Mouse (Mus musculus): ENCODE measurements around the gene Anapc5.

Anapc5 gene

DNA sequence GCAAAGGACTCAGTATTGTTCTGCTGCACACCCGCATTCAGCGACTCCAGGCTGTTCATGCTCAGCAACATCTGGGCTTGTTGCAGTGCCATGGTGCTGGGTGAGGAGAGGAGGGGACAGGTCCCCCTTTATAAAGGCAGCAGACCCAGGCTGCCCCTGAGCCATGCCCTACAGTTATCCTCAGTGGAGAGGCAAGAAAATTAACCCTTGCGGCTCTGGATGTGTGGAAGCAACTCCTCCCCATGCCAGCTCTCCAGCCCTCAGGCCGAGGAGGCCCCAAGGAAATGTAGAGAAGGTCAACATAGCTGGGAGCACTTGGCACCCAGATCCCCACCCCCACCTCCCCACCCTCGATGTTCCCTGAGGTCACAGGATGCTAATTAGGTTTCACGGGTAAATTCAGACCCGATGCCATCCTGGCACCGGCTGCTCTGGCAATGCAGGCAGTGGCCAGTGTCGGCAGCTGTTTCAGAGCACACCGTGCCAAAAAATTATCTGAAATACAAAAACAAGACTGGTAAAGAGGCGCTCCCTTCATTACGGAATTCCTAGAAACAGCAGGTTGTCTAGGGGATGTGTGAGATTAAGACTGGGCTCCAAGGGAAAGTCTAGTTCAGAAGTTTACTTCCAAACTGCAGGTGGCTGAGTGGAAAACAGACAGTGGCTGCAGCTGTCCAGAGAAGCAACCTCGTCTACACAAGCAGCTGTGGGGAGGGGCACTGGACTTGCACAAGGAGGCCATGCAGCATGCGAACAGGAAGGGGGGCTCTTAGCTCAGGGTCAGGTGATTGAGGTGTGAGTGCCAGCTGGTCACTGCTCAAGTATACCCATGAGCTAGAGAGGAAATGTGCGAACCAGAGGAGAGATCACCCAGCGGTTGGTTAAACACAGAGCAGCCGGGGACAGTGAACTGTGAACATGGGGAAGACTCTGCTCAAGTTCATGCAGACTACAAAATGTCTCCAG lies 21.5 kb downstream of the Anapc5 start:
- no peak for DNase-seq

DNA sequence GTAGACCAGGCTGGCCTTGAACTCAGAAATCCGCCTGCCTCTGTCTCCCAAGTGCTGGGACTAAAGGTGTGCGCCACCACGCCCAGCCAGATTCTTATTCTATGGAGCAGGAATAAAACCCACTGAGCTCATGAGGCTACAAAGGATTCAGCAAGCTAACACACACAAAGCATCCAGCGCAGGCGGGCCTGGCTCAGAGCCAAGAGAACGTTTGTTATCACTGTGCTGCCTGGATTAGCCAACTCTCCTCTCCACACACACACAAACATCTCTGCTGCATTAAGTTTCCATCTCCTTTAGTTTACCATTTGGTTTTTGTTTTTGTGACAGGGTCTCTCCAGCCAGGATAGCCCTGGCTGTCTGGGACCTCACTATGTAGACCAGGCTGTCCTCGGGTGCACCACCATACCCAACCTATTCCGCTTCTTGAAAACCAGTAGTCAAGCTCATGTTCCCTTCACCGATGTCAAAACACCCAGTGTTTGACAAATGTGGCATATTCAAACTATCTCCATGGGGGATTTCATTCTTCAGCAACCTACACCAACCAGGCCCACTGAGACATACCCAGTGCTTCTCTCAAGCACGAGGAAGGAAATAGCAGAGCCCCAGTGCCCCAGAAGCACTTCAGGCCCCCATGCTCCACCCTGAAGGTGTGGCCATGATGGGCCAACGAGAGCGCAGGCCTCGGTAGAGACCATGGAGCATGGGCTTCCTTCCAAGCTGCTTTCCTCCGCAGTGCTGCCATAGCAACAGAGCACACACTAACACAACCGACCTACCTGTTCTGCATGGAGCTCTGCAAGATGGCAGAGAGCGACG lies 22.4 kb downstream of the Anapc5 start:
- peak; percentile 50 to 60 for DNase-seq

DNA sequence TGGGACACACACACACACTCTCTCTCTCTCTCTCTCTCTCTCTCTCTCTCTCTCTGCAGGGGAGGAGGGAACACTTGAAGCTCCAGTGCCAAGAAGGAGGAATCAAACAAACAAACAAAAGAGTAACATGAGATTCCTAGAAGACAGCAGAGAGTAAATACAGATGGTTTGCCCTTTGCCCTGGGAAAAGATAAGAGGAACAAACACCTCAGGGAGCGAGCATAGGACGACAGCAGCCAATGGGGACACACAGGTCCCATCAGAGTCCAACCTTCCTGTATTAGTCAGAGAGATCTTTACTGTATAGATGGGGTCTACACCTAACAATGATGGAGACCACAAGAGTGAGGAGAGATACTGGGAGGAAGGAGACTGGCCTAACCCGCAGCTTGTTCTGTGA lies 23.3 kb downstream of the Anapc5 start:
- no peak for DNase-seq

DNA sequence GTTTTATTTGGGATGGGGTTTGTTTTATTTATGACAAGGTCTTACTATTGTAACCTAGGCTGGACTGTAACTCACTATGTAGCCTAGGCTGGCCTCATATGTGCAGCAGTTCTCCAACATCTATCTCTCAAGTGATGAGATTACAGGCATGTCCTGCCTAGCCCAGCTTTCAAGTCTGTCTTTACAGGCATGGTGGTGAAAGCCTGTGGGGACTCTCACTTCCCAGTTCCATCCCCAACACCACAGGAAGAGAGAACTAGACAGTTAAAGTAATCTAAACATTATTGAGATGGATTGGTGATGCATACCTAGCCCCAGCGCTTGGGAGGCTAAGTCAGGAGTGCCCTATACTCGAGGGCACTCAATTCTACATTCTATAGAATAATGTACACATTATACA lies 32.4 kb downstream of the Anapc5 start:
- no peak for DNase-seq

DNA sequence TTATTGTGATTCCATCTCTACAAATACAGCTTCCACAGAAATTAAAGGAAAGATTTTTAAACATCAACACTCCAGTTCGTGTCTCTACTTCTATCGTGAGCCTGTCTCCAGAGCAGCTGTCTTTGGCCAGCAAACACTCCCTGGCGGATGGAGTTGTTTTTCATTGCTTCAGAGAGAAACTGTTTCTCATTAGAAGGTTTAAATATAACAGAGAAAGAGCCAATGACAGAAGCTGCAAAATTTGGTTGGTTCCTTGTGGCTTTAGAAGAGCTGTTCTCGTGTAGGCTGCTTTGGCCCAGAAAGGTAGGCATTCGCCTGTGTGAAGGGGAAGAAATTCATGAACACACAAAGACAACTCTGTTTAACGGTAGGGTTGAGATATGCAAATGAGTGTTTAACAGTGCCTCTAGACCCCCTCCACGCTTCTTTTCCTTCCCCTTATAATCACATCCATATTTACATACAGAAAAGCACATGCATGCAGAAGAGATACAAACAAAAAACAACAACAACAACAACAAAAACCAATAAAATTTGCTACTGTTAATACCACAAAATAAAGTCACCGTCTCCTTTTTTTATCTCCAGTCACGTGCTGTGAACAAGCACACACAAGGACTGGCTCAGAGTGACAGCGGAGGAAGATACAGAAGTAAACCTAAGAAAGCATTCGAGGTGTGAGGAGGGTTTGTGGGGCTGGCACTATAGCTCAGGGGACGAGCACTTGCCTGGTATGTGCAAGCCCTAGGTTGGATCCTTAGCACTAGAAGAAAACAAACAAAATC lies 34.9 kb downstream of the Anapc5 start:
- DNase-seq, result no peak

DNA sequence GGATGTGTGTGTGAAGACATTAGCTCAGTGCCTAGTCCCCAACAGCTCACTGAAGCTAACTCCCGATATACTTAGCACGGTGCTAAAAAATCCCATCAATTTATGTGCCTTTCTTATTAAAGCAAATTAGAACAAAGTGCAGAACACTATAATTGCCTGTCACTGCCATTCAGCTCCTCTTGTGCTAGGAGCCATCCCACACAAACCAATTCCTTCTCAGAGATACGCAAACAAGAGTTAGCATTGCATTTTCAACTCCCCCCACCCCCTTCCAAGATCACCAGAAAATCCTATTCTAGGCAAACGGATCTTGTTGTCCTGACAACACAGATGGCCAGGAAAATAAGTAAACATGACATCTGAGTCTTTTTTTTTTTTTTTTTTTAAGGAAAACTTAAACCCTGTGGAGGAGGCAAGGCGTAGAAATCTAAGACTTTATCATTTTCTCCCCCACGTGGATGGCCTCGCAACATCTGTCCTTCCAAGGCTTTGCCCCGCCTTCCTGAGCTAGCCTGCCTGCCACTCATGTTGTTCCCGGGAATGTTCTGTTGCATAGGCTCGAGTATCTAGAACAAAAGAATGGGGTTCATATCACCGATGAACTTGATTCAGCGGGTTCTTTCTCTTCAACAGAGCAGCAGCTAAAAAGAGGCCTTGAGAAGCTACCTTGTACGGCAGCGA lies 37.3 kb downstream of the Anapc5 start:
- DNase-seq, result no peak

DNA sequence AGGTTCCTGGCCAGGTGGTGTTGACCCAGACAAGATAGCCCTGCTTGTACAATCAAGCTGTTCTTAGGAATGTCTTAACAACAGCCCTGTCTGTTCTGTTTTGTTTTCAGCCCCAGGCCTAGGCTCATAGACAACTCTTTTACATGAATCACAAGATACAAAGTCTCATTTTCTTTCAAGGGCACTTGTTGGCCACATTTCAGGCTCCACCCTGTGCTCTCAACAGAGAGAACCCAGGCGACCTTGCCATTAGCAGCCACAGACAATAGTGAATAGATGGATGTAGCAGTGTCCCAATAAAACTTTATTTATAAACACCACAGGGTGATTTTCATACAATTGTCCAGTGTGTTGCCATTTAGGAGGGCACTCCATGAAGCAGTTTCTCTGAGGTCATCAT lies 39.1 kb downstream of the Anapc5 start:
- no peak for DNase-seq

DNA sequence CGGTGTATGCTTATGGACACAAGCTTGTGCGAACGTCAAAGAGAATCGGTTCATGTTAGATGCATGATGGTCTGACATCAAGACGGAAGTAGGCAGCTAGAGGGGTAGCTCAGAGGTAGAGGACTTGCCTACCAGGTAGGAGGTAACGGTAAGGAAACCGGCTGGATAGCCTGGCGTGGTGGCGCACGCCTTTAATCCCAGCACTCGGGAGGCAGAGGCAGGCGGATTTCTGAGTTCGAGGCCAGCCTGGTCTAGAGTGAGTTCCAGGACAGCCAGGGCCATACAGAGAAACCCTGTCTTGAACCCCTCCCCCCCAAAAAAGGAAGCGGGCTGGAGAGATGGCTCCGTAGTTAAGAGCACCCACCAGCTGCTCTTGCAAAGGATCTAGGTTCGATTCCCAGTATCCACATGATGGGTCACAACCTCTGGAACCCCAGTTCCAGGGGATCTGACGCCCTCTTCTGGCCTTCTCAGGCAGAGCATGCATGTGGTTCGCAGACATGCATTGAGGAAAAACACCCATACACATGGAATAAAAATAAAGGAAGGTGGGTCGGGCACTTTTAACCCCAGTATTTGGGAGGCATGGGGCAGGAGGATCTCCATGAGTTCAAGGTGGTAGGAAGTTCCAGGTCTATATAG lies 40.2 kb downstream of the Anapc5 start:
- no peak for DNase-seq

DNA sequence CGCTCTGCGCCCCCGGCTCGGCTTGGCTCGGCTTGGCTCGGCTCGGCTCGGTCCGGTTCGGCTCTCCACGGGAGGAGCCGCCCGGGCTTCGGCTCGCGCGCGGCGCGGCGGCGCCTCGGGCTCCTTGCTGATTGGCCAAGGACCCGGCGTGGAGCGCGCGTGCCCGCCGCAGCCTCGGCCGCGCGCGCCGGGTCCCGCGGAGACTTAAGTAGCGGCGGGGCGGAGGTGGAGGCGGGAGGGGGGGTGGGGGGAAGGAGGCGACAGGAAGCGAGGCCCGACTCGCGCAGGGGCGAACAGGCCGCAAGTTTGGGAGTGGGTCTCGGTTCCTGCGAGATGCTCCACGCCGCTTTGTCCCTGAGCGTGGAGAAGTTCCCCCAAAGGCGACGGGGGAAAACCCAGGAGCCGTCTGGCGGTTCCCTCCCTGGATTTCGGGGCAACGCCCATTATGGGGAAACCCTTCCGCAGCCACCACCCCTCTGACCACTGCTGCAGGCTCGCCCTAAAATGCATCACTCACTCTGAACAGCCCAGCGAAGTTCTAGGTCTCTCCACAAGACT lies 41.8 kb downstream of the Anapc5 start, which contains the start of gene Camkk2:
Gene Camkk2, minus strand, starts transcription at position 133 of the 558 bp plus-strand sequence.
- DNase-seq, result peak; percentile 83 to 94

DNA sequence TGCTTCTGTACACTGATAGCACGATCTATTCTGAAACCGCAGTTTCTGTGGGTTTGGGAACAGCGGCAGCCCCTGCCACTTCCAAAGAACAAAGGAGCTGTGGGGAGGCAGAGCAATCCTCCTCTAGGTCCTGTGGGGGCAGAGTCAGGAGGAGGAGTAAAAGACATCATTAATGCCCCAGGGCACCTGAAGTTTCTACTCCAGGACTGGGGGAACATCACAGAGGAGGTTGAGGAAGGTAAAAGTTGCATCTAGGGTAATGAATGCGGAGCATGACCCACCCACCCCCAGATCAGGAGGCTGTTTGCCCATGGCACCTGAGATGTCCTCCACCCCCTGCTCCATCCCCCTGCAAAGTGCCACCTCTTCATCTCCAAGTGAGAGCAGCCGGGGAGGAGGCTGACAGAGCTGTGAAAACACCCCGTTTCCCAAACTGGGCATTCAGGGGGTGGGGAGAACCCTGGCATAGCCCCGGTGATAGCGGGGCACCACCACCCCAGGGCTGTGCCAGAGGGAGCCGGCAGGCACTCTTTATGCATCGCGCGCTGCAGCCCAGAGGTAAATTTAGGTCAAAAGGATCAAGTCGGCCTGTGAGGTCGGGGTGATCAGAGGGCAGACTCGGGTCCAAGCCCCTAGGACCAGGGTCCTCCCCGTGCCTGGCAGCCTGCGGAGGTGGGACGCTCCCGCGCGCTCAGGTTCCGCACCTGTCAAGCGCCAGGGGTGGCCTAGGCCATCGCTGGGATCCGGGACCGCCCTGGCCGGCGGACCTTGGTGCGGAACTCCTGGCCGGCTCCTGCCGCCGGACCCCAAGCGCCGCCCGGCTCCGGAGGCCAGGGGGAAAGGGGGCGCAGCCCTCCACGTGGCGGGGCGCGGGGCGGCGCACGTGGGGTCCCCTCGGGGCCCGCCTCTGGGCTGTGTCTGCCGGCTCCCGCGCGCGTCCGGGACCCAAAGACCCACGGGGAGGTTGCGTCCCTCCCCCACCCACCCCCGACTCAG lies 42.6 kb downstream of the Anapc5 start:
- DNase-seq, result peak; percentile 44 to 46

DNA sequence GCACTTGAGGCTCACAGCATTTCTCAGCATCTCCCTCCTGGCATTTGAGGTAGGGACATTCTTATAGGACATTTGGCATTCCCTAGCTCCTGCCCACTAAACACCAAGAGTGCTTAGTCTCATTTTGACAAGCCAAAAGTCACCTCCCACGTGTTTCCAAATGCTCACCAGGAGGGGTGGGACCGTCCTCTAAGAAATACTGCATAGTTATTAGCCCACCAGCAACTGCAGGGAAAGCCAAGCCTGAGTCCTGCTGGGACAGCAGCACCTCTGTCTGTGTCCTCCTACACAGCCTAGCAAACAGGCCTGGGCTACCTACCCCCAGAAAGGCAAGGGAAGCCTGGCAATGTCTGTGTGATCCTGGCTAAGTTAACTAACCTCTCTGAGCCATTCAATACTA lies 43.8 kb downstream of the Anapc5 start:
- DNase-seq, result peak in 1 of 2 experiments; percentile 16

DNA sequence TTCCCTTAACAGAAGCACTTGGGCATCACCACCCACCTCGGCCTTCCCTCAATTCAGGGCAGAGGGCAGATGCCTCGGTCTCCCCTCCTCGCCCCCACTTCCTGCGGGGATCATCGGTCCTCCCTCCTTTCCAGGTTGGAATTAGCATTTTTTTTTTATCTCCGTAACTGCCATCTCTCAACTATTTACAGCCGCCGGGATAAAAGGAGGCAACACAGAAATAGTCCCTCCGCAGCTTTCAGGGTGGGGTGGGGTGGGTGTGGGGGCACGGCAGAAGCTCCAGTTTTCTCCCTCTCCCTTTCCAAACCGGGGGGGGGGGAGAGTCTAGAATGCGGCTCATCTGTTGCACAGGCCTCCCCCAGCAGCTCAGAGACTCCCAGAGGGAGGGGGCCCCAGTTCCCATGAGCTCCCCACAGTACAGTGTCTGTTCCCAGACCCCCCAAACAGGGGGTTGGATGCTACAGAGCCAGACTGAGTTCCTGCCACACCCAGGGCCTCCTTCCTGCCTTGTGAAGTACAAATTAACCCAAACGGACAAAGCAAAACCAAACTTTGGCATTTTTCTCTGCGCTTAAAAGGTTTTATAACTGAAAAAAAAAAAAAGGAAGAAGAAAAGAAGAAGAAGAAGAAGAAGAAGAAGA lies 45.4 kb downstream of the Anapc5 start:
- DNase-seq, result no peak

DNA sequence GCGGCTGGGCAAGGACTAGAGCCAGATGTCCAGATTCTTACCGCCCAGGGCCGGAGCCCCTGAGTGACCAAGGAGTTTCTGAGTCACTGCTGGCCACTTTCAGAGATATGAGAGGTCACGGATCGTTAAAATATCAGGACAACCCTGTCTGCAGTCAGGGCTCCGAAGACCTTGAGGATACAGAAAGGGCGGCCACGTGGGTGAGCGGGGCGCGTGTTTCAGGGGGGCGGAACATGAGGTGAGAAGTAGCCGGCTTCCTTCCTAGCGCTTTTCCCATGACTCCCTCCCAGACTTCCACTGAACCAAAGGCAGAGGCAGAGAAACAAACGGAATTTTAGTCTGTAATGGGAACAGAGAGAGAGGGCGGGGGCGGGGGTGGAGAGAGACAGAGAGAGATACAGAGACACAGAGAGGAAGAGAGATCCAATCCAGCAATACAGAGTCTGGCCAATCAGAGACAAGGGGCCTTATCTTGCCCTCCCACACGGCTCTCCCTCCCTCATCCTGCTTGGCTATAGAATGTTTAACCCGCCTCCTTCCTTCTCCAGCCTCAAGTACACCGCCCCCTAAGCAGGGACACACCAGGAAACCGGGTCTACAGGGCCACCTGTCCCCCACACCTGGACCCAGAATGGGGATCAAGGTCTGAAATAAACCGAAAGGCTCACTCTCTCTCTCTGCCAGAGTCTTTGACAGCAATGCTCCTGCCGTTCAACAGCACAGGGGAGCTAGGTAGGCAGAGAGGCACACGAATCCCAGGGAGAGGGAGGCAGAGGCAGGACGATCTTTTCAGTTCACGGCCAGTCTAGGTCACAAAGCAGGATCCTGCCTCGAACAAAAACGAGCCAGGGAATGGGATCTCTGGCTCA lies 46.2 kb downstream of the Anapc5 start:
- DNase-seq, result peak; percentile 53 to 58

DNA sequence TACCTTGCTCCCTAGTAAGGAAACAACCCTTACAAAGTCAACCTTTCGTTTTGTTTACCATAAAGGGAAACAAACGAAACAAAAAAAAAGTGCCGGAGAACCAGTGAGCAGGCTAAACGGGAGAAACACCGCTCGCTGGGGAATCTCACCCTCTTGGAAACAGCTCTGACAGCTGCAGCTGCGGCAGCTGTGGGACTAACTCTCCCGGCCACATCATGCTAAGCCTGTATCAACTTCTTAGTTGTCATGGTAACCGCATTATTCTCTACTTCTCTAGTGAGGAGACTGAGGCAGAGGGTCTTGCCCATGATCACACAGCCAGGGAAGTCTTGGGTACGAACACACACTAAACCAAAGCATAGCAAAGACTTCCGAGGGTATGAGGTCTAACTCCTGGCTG lies 47.4 kb downstream of the Anapc5 start:
- DNase-seq, result peak in 1 of 2 experiments; percentile 13

DNA sequence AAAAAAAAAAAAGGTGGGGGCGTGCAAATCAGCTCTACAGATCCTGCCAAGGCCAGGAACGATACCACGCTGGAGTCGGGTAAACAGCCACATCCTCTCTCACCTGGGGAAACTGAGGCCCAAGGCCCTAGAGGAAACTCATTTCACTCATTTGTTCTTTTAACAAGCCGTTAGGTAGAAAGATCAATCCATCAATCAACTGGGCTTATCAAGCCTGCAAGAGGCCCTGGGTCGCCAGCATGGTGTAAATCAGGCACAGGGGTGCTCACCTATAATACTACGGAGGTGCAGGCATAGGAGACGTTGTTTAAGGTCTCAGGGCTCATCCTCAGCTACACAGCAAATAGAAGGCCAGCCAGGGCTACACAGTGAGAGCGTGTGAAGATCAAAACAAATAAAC lies 49.7 kb downstream of the Anapc5 start:
- DNase-seq, result peak in 1 of 2 experiments; percentile 41

DNA sequence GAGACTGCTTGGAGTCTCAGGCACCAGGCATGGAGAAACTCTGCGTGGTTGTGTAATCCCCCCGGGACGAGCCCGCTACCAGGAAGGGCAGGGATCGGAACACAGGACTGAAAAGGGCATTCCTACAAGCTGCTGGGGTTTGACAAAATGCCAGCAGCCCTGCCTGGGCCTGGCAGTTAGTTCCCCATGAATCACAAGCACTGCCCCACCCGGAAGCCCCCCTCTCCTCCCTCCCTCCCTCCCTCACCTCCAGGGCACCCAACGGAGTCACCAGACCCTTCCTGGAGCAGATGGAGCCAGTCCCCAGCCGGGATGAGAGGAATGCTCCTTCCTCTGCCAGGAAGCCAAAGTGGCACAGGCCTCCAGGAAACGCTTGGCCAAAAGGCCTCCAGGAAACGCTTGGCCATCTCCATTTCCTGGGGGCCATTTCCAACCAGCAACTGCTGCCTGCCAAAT lies 50.3 kb downstream of the Anapc5 start:
- peak; percentile 91 to 93 for DNase-seq

DNA sequence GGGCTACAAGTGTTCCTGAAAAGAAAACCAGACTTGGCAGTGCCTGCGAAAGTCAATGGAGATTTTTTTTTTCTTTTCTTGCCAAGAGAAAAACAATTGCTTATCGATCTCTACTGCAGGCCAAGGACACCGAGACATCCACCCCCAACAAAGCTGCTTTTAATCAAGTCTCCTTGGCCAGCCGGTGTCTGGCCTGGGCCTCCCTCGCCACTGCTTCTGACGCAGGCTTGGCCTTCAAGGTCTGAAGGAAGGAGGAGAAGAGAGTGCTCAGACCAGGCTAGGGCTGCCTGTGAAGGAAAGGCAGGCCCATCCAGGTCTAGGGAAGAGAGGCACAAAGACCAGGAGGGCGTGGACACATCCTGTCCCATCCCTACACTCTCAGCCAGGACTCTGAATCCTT lies 50.8 kb downstream of the Anapc5 start:
- peak; percentile 43 to 57 for DNase-seq

DNA sequence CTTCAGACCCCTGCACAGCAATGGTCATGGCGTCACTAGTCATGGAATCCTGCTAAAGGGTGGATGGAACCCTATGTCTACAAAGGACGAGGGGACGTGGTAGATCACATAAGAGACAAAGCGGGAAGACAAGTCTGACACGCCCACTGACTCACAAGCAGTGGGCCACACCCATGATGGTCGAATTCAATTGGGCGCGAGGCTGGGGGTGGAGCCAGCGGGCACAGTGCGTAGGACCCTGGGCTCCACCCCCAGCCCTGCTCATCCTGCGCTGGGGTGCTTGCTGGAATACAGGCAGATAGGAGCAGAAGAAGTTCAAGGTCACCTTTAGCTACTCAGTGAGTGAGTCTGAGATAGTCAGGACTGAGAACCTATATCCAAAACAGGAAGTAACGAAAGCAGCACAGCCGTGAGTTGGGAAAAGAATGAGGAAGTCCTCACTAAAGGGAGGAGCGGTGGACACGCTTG lies 52.0 kb downstream of the Anapc5 start:
- peak in 1 of 2 experiments; percentile 19 for DNase-seq
